Mouse (Mus musculus) heart, adult 2 months (tissue): ENCODE data around the gene Ago3.

ENCODE experiments used
- CTCF ChIP-seq: fragments of 200-600 bp; IDR thresholded peaks from 2 replicates; pipeline ENCODE4 v1.8.1; 2022; ENCODE audit warnings: antibody characterized with exemption, mild to moderate bottlenecking, moderate library complexity
- POLR2A ChIP-seq: fragments of 200-500 bp; IDR thresholded peaks from 2 replicates; pipeline ENCODE4 v1.6.1; 2011; ENCODE audit warnings: mild to moderate bottlenecking, low read depth, low read length, control low read depth; ENCODE audit not compliant: insufficient read depth

DNA sequence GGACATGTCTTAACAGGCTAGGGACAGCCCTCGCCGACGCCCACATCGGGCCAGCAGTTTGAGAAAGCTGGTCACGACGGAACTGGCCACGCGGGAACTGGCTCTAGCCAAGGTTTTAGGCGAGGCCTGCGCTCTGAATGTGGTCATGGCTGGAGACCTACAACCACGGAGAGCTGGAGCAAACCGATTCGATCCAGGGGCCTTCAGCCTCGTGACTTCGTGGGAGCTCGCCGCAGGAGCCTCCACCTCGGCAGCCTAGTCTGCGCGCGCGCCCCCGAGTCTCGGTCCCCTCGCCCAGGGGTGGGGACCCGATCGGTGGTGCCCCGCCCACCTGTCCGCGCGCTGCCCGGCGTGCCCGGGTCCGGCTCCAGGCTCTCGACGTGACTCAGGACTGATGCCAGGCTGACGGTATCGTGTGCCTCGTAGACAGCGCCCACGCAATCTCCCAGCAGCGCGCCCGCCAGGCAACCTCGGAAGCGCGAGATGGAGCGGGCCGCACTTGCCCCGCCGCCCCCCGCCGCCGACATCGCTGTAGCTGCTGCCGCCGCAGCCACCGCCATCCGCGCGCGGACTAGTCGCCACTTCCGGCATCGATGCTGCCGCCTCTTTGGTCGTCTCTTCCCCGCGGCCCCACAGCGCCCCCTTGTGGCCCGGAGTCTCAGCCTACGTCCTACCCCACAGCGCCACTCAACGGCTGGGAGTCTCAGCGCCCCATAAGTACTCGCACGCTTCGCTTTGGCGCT is 108.1 kb downstream of the Ago3 start, which contains the start of gene Adprhl2:
- TF ChIP-seq CTCF (peak; percentile 100; the same call in 1 of the 2 replicates), POLR2A (peak; percentile 71)
